Mouse (Mus musculus) heart, embryonic 15.5 days (tissue): Measurements from ENCODE around the gene Mettl1. TPM values are rescaled to one million over a fixed set of nuclear protein-coding genes. Genes with fewer than 3 reads are reported as not detected.

Source experiments
- ATAC-seq: fragments of 200-750 bp; cut with Nextera tagmentation; replicated peaks from 2 replicates; pipeline ENCODE4 v1.8.0; 2017; ENCODE audit warnings: low read depth, moderate TSS enrichment; ENCODE audit not compliant: insufficient number of reproducible peaks, insufficient read depth, low FRiP score
- H3K27ac ChIP-seq: fragments of 300-500 bp; sonication (generic); 2 replicates; pipeline ENCODE4 v1.5.1; 2015; ENCODE audit warnings: mild to moderate bottlenecking, inconsistent platforms
- H3K27me3 ChIP-seq: fragments of 300-500 bp; sonication (generic); 2 replicates; pipeline ENCODE4 v1.6.1; 2015; ENCODE audit warnings: inconsistent platforms
- H3K36me3 ChIP-seq: fragments of 300-500 bp; sonication (generic); 2 replicates; pipeline ENCODE4 v1.6.1; 2015; ENCODE audit warnings: mild to moderate bottlenecking, inconsistent platforms
- H3K4me1 ChIP-seq: fragments of 300-500 bp; sonication (generic); replicated peaks from 2 replicates; pipeline ENCODE4 v1.6.1; 2015; ENCODE audit warnings: inconsistent platforms
- H3K4me2 ChIP-seq: fragments of 300-500 bp; sonication (generic); 2 replicates; pipeline ENCODE4 v1.6.1; 2015; ENCODE audit warnings: inconsistent platforms, mild to moderate bottlenecking, moderate library complexity
- H3K4me3 ChIP-seq: fragments of 300-500 bp; sonication (generic); 2 replicates; pipeline ENCODE4 v1.5.1; 2015; ENCODE audit warnings: mild to moderate bottlenecking, inconsistent platforms
- H3K9ac ChIP-seq: fragments of 300-500 bp; sonication (generic); 2 replicates; pipeline ENCODE4 v1.6.1; 2015; ENCODE audit warnings: mild to moderate bottlenecking, inconsistent platforms
- H3K9me3 ChIP-seq: fragments of 300-500 bp; sonication (generic); replicated peaks from 2 replicates; pipeline ENCODE4 v1.6.1; 2016; ENCODE audit warnings: inconsistent platforms
- WGBS: fragments of 180-500 bp; shearing (Covaris S2); methylation state at CpG from one replicate; pipeline ENCODE4 v1.1.7; 2015; ENCODE audit warnings: mixed read lengths; 5-methylcytosine and 5-hydroxymethylcytosine counted together
- polyA plus RNA-seq: library from polyadenylated mRNA; unstranded; fragments of >200 nt; fragmentation: Nextera tagmentation; extraction: Ambion mirVana; gene quantifications from 2 replicates; pipeline ENCODE4 v1.2.1, GENCODE M21; 2015

The Mettl1 gene
- polyA plus RNA-seq, 1 experiment from 2014 or later: 27.7 TPM

DNA sequence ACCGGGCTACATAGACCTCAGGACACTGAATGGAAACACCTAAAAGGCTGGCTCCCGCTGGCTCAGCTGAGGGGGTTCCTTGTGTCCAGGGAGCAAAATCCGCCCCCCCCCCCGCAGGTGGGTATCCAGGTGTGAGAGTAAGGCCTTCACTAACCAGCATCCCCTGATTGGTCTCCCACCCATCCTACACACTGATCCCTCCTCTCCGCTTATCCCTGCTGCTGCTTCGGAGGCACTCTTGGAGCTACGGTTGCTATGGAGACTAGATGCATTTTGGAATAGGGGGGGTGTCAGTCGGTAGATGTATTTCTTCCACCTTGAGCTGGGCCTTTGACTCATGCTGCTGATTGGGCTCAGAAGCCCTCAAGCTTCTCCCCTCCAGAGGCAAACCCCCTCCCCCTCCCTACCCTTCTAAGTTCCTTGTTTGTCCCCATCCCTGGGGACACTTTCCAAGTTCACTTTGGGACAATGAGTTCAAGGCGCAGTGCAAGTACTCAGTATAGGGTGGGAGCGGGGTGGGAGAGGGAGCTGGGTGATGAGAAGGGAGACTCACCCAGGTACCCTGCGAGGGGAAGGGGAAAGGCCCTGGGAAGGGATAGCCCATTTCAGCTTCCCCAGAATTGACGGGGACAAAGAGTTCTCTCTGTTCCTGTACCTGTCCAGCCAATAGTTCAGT is 36.9 kb downstream of the Mettl1 start:
- H3K36me3 ChIP-seq: no peaks in the 10 kb centered on the region
- peak overlapping the region; percentile 48 for H3K4me3 ChIP-seq
- H3K4me1 ChIP-seq: peaks cover 38% of the 10 kb centered on the region
- H3K4me2 ChIP-seq: peak overlapping the region; percentile 74
- no peak overlapping the region for H3K27ac ChIP-seq
- H3K27me3 ChIP-seq: peaks cover 82% of the 10 kb centered on the region
- 8% methylated on average over 10 of the region's 12 CpGs for WGBS
- no peaks in the 10 kb centered on the region for H3K9me3 ChIP-seq
- no peak overlapping the region for H3K9ac ChIP-seq
- ATAC-seq: no peak

DNA sequence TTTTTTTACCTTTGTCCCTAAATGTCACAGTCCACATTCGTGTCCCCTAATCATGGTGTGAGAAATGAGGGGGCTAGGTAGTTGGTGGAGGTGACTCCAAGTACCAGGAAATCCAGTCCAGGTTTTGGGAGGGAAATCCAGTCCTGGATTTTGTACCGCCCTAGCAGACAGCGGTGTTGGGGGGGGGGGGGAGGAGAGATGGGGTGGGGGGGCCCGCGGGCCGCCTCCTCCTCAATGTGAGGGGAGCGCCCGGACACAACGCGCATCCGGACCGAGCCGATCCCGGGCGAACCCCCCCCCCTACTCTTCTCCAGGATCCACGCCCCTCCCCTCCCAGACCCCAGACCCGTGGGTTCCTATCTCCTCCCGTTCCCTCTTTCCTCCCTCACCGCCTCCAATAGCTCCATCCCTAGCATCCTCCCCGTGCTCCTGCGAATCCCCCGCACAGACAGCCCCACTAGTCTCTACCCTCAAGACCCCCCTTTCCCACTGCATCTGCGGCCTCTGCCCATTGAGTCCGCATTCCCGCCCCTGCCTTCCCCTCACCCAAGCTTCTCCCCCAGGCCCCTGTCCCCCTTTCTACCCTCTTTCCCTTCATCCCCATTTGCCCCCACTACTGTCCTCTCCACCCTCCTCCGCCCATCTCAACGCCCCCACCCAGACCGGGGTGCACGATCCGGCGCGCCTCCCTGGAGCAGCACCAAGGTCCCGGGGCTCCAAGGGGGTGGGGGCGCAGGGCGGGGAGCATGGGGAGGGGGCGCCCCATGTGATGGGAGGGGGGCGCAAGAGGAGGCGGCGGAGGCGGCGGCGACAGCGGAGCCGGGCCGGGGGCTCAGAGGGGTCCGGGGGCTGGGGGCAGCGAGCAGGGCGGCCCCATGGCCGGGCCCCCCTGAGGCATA is 37.7 kb downstream of the Mettl1 start:
- ATAC-seq: 0 out of 2 replicates have a peak, but pooled peaks have one; percentile 11
- H3K4me3 ChIP-seq: peak overlapping the region; percentile 48
- H3K36me3 ChIP-seq: no peaks in the 10 kb centered on the region
- no peaks in the 10 kb centered on the region for H3K9me3 ChIP-seq
- peak overlapping the region; percentile 74 for H3K4me2 ChIP-seq
- peak overlapping the region; percentile 31 for H3K9ac ChIP-seq
- peaks cover 90% of the 10 kb centered on the region for H3K27me3 ChIP-seq
- H3K4me1 ChIP-seq: peaks cover 38% of the 10 kb centered on the region
- WGBS: 3% methylated on average over 49 of the region's 49 CpGs
- H3K27ac ChIP-seq: no peak overlapping the region

DNA sequence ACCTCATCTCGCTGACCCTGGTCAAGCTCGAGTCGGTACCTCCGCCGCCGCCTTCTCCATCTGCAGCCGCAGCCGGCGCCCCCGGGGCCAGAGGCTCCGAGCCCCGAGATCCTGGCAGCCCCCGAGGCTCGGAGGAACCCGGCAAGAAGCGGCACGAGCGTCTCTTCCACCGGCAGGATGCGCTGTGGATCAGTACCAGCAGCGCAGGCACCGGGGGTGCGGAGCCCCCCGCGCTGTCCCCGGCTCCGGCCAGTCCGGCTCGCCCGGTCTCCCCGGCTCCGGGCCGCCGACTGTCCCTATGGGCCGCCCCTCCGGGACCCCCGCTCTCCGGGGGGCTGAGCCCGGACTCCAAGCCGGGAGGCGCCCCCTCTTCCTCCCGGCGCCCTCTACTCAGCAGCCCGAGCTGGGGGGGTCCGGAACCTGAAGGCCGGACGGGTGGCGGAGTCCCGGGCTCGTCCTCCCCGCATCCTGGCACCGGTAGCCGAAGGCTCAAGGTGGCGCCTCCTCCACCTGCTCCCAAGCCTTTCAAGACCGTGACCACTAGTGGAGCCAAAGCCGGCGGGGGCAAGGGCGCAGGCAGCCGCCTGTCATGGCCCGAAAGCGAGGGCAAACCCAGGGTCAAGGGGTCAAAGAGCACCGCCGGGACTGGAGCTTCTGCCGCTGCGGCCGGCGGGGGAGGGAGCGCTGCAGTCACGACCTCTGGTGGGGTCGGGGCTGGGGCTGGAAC is 38.6 kb downstream of the Mettl1 start:
- peaks cover 95% of the 10 kb centered on the region for H3K27me3 ChIP-seq
- no peaks in the 10 kb centered on the region for H3K36me3 ChIP-seq
- ATAC-seq: no peak
- no peaks in the 10 kb centered on the region for H3K9me3 ChIP-seq
- H3K4me2 ChIP-seq: peak overlapping the region; percentile 74
- H3K4me3 ChIP-seq: peak overlapping the region; percentile 48
- peak overlapping the region; percentile 31 for H3K9ac ChIP-seq
- WGBS: 8% methylated on average over 70 of the region's 70 CpGs
- peaks cover 38% of the 10 kb centered on the region for H3K4me1 ChIP-seq
- H3K27ac ChIP-seq: no peak overlapping the region

GRCm38 (mm10) chr10:127080901-127081780 is 39.9 kb downstream of the Mettl1 start:
- ATAC-seq: no peak
- H3K9ac ChIP-seq: 0 out of 2 replicates have a peak overlapping the region, but pooled peaks have one; percentile 25

DNA sequence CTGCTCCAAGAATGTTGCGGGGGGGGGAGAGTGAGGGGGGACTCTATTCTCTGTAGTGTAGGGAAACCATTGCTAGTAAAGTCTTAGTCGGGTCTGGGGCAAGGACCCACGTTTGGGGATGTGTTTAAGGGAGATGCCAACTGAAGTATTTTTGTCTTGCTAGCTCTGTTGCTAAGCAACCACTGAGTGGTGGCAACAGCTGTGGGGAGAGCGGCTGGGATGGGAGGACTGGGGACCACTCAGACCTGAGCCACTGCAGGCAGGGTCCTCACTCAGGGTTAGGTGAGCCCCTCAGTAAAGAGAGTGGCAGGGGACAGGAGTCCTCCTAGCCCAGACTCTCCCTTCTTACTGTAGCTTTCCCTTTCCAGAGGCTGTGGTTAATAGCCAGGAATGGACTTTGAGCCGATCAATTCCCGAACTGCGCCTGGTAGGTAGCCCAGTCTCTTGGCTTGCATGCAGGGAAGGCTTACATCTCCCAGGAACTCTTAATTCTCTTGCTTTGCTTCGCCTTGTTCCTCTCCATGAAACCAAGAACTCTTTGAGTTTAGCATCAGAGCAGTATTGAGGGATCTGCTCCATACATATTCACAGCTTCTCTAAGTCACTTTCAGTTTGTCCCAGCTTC is 40.9 kb downstream of the Mettl1 start:
- H3K27me3 ChIP-seq: peaks cover 94% of the 10 kb centered on the region
- H3K36me3 ChIP-seq: no peaks in the 10 kb centered on the region
- no peaks in the 10 kb centered on the region for H3K9me3 ChIP-seq
- no peak for ATAC-seq
- WGBS: 28% methylated on average over 8 of the region's 8 CpGs
- H3K4me3 ChIP-seq: peak overlapping the region; percentile 48; the same call in 1 of the 2 replicates
- H3K9ac ChIP-seq: no peak overlapping the region
- peak overlapping the region; percentile 59 for H3K4me2 ChIP-seq
- peaks cover 38% of the 10 kb centered on the region for H3K4me1 ChIP-seq
- no peak overlapping the region for H3K27ac ChIP-seq

More at GRCm38 (mm10) chr10:127080901-127081780, 39.9 kb downstream of the Mettl1 start:
- Histone ChIP-seq H3K4me2 (peak overlapping the region; percentile 59), H3K27me3 (peaks cover 93% of the 10 kb centered on the region), H3K27ac (no peak overlapping the region), H3K36me3 (no peaks in the 10 kb centered on the region), H3K9me3 (no peaks in the 10 kb centered on the region), H3K4me1 (peaks cover 38% of the 10 kb centered on the region), H3K4me3 (peak overlapping the region; percentile 48)
- WGBS: 6% methylated on average over 48 of the region's 48 CpGs

DNA sequence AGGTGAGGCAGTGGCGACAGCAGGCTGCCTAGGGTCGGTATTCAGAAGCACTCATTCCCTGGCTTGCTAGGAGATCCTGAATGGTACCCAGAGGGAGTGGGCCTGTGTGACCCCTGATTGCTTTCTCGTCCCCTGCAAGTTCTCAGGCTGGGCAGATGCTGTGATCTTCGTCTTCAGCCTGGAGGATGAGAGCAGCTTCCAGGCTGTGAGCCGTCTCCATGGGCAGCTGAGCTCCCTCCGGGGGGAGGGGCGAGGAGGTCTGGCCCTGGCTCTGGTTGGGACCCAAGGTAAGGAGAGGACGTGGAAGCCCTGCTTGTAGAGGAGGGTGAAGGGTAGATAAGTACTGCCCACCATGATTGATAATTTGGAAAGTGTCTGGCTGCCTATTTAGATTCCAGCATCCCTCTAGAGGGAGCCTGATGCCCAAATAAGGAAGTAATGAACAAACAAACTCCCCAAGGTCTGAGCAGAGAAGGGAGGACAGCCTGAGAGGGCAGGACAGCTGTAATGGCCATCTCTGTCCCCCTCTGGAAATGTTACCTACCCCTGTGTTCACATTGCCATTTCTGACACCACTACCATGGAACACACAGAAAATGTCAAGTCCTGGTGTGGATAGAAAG is 42.2 kb downstream of the Mettl1 start:
- Histone ChIP-seq H3K4me3 (no peak overlapping the region), H3K4me1 (peaks cover 33% of the 10 kb centered on the region), H3K9ac (no peak overlapping the region), H3K4me2 (no peak overlapping the region), H3K27me3 (peaks cover 92% of the 10 kb centered on the region), H3K36me3 (no peaks in the 10 kb centered on the region), H3K27ac (no peak overlapping the region), H3K9me3 (no peaks in the 10 kb centered on the region)
- WGBS: 29% methylated on average over 8 of the region's 8 CpGs
- ATAC-seq: no peak

DNA sequence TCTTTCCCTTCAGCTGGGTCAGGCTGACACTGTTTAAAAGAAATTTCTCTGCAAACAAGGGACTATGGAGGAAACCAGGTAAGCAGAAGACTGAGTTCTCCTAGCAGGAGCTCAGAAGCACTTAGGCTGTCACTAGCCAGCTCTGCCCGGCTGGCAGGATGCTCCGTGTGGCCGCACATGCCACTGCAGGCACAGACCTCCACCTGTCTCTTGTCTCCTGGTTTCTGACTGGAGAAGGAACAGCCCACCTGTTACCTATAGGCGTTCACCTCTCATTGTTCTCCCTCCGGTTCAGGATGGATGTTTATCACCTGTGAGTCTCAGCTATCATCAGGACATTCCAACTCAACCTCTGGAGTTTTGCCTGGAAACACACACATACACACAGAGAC is 42.7 kb downstream of the Mettl1 start:
- no peaks in the 10 kb centered on the region for H3K36me3 ChIP-seq
- H3K4me1 ChIP-seq: peaks cover 28% of the 10 kb centered on the region
- WGBS: 35% methylated on average over 5 of the region's 5 CpGs
- H3K4me3 ChIP-seq: no peak overlapping the region
- no peaks in the 10 kb centered on the region for H3K9me3 ChIP-seq
- peaks cover 92% of the 10 kb centered on the region for H3K27me3 ChIP-seq
- H3K9ac ChIP-seq: no peak overlapping the region
- H3K4me2 ChIP-seq: no peak overlapping the region
- no peak overlapping the region for H3K27ac ChIP-seq
- no peak for ATAC-seq

- no peak for ATAC-seq
- Histone ChIP-seq H3K4me3 (no peak overlapping the region), H3K9ac (no peak overlapping the region), H3K4me2 (no peak overlapping the region), H3K36me3 (no peaks in the 10 kb centered on the region), H3K27ac (no peak overlapping the region), H3K9me3 (no peaks in the 10 kb centered on the region), H3K27me3 (peaks cover 92% of the 10 kb centered on the region), H3K4me1 (peaks cover 16% of the 10 kb centered on the region)
- WGBS: 79% methylated on average over 9 of the region's 9 CpGs
Observed at GRCm38 (mm10) chr10:127085052-127085451, 43.8 kb downstream of the Mettl1 start.

- Histone ChIP-seq H3K27ac (no peak overlapping the region), H3K4me2 (no peak overlapping the region), H3K27me3 (peaks cover 92% of the 10 kb centered on the region), H3K9me3 (no peaks in the 10 kb centered on the region), H3K4me3 (no peak overlapping the region), H3K36me3 (no peaks in the 10 kb centered on the region), H3K4me1 (peaks cover 13% of the 10 kb centered on the region), H3K9ac (no peak overlapping the region)
- 63% methylated on average over 6 of the region's 6 CpGs for WGBS
- no peak for ATAC-seq
Observed at GRCm38 (mm10) chr10:127085633-127086032, 44.4 kb downstream of the Mettl1 start.
